Mouse (Mus musculus) cerebellum, adult 2 months (tissue): ENCODE data around the gene Kbtbd8. TPM values are rescaled to one million over a fixed set of nuclear protein-coding genes. Genes with fewer than 3 reads are reported as not detected.
A peak's percentile ranks its signal among the peaks of the same experiment; 100 is the strongest.

ENCODE experiments used
- DNase-seq, 2 experiments: peaks; one replicate each; pipeline ENCODE4 v3.0.0; 2021
- H3K27ac ChIP-seq: fragments of 200-500 bp; 2 replicates; pipeline ENCODE4 v1.5.1; 2012; ENCODE audit warnings: low read length, control low read depth, inconsistent platforms; ENCODE audit not compliant: insufficient read depth
- H3K27me3 ChIP-seq: fragments of 200-500 bp; 2 replicates; pipeline ENCODE4 v1.6.1; 2012; ENCODE audit warnings: inconsistent platforms, mild to moderate bottlenecking, low read length, moderate library complexity; ENCODE audit not compliant: control insufficient read depth, insufficient read depth
- H3K4me1 ChIP-seq: fragments of 200-500 bp; 2 replicates; pipeline ENCODE4 v1.6.1; 2011; ENCODE audit warnings: low read length; ENCODE audit not compliant: control insufficient read depth, insufficient read depth
- H3K4me3 ChIP-seq: fragments of 200-500 bp; replicated peaks from 2 replicates; pipeline ENCODE3; 2011; ENCODE audit warnings: mild to moderate bottlenecking, low read depth, low read length, control low read depth; ENCODE audit not compliant: insufficient read depth
- CTCF ChIP-seq: fragments of 200-500 bp; IDR thresholded peaks from 2 replicates; pipeline ENCODE4 v1.5.1; 2011; ENCODE audit warnings: low read depth, mild to moderate bottlenecking, control low read depth, low read length, moderate library complexity, borderline replicate concordance; ENCODE audit not compliant: insufficient read depth
- POLR2A ChIP-seq: fragments of 200-500 bp; IDR thresholded peaks from 2 replicates; pipeline ENCODE4 v1.6.1; 2011; ENCODE audit warnings: low read length, control low read depth, borderline replicate concordance; ENCODE audit not compliant: insufficient read depth
- WGBS: fragments of 180-500 bp; shearing (Covaris S2); methylation state at CpG from one replicate; pipeline ENCODE4 v1.1.7; 2018; 5-methylcytosine and 5-hydroxymethylcytosine counted together
- polyA plus RNA-seq: library from polyadenylated mRNA; depleted of rRNA; stranded (reverse); fragments of >200 nt; gene quantifications from 2 replicates; pipeline ENCODE4 v1.2.3, GENCODE M21; 2012

Kbtbd8 gene
- polyA plus RNA-seq, 1 experiment: 4.1 TPM

- TF ChIP-seq POLR2A: no peak
- no peak for TF ChIP-seq CTCF
- DNase-seq: no peak
- Histone ChIP-seq H3K4me3 (no peak overlapping the region), H3K27me3 (no peaks in the 10 kb centered on the region), H3K27ac (no peak overlapping the region), H3K4me1 (no peaks in the 10 kb centered on the region)
Measured at GRCm38 (mm10) chr6:95108437-95108836, 8.6 kb upstream of the Kbtbd8 start.

GRCm38 (mm10) chr6:95109691-95110450 lies 7.2 kb upstream of the Kbtbd8 start:
- WGBS: 40% methylated on average over 6 of the region's 6 CpGs
- Histone ChIP-seq H3K27me3 (no peaks in the 10 kb centered on the region), H3K4me1 (no peaks in the 10 kb centered on the region), H3K27ac (no peak overlapping the region), H3K4me3 (no peak overlapping the region)
- no peak for DNase-seq
- TF ChIP-seq CTCF (no peak), POLR2A (no peak)

- TF ChIP-seq POLR2A (no peak), CTCF (no peak)
- 77% methylated on average over 5 of the region's 5 CpGs for WGBS
- no peak overlapping the region for H3K27ac ChIP-seq
- H3K27me3 ChIP-seq: no peaks in the 10 kb centered on the region
- DNase-seq: no peak
- H3K4me1 ChIP-seq: peaks cover 3% of the 10 kb centered on the region; the same call in 1 of the 2 replicates
- H3K4me3 ChIP-seq: no peak overlapping the region
Measured at GRCm38 (mm10) chr6:95112015-95112414, 5.0 kb upstream of the Kbtbd8 start.

GRCm38 (mm10) chr6:95116513-95116912 lies 527 bp upstream of the Kbtbd8 start:
- Histone ChIP-seq H3K27ac (no peak overlapping the region), H3K4me1 (peaks cover 6% of the 10 kb centered on the region; the same call in 1 of the 2 replicates), H3K4me3 (no peak overlapping the region), H3K27me3 (no peaks in the 10 kb centered on the region)
- WGBS: 68% methylated on average over 8 of the region's 8 CpGs
- TF ChIP-seq CTCF (no peak), POLR2A (no peak)
- no peak for DNase-seq

- Histone ChIP-seq H3K4me3 (peak overlapping the region; percentile 80), H3K27me3 (no peaks in the 10 kb centered on the region), H3K27ac (peak overlapping the region; percentile 70), H3K4me1 (peaks cover 6% of the 10 kb centered on the region)
- TF ChIP-seq CTCF: no peak
- peak; percentile 61; the same call in 1 of the 2 replicates for TF ChIP-seq POLR2A
- DNase-seq: peak; percentile 94 to 98
- WGBS: under 1% methylated on average over 100 of the region's 103 CpGs
Measured at GRCm38 (mm10) chr6:95117614-95118541, 838 bp downstream of the Kbtbd8 start.

- Histone ChIP-seq H3K4me3 (no peak overlapping the region), H3K27ac (no peak overlapping the region), H3K4me1 (peaks cover 6% of the 10 kb centered on the region), H3K27me3 (no peaks in the 10 kb centered on the region)
- DNase-seq: no peak
- WGBS: 78% methylated on average over 3 of the region's 3 CpGs
- TF ChIP-seq CTCF (no peak), POLR2A (no peak)
Measured at GRCm38 (mm10) chr6:95119389-95119788, 2.3 kb downstream of the Kbtbd8 start.

GRCm38 (mm10) chr6:95149931-95150534 lies 33.0 kb downstream of the Kbtbd8 start:
- TF ChIP-seq POLR2A (no peak), CTCF (no peak)
- no peaks in the 10 kb centered on the region for H3K4me1 ChIP-seq
- no peaks in the 10 kb centered on the region for H3K27me3 ChIP-seq
- no peak overlapping the region for H3K27ac ChIP-seq
- 44% methylated on average over 6 of the region's 6 CpGs for WGBS
- no peak for DNase-seq
- no peak overlapping the region for H3K4me3 ChIP-seq
